Mouse (Mus musculus): ENCODE results near the gene Nol9. TPM values are rescaled to one million over a fixed set of nuclear protein-coding genes. Genes with fewer than 3 reads are reported as not detected.
A peak's percentile ranks its signal among the peaks of the same experiment; 100 is the strongest.
"Not testable (repeated sequence)": the region's sequence is repeated elsewhere in the genome, so short reads cannot be mapped to it uniquely, and the experiment has no call there.

Gene Nol9
- polyA plus RNA-seq, 1 experiment from 2014 or later = 10.0 TPM

DNA sequence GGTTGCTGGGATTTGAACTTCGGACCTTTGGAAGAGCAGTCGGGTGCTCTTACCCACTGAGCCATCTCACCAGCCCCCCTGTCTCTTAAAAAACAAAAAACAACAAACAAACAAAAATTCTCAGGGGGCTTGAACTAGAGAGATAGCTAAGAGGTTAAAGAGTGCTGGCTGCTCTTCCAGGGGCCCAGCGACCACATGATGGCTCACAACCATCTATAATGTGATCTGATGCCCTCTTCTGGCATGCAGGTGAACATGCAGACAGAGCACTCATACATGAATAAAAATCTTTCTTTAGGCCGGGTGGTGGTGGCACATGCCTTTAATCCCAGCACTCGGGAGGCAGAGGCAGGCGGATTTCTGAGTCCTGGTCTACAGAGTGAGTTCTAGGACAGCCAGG lies 2.7 kb upstream of the Nol9 start:
- H3K27me3 ChIP-seq (replicated peaks; ENCODE audit: insufficient read depth, low read length); H3K4me2 ChIP-seq (replicated peaks; ENCODE audit: low read depth, low read length); H3K9me3 ChIP-seq (ENCODE audit: low read length); DNase-seq (ENCODE audit: low spot score); H3K4me1 ChIP-seq (ENCODE audit: insufficient read depth, low read depth, low read length); H3K9ac ChIP-seq (replicated peaks; ENCODE audit: low read depth); H3K36me3 ChIP-seq (ENCODE audit: insufficient read depth, low read length); H3K4me3 ChIP-seq (ENCODE audit: low read depth, low read length); H3K27ac ChIP-seq (ENCODE audit: low read length); ATAC-seq: not testable (repeated sequence)
- peak; percentile 56 for TF ChIP-seq CTCF (IDR thresholded peaks at IDR 0.05)
- WGBS = 90% methylated on average over 6 of the region's 6 CpGs

- no peaks in the 10 kb centered on the region for H3K9me3 ChIP-seq (ENCODE audit: low read length)
- no peak for TF ChIP-seq EP300 (IDR thresholded peaks at IDR 0.05)
- no peak for TF ChIP-seq CTCF (IDR thresholded peaks at IDR 0.05)
- no peaks in the 10 kb centered on the region for H3K27me3 ChIP-seq (replicated peaks; ENCODE audit: insufficient read depth, low read length)
- H3K4me3 ChIP-seq (ENCODE audit: low read depth, low read length) = peak within 1 kb of the TSS; percentile 87
- peaks cover 6% of the 10 kb centered on the region; the same call in 1 of the 2 replicates for H3K36me3 ChIP-seq (ENCODE audit: insufficient read depth, low read length)
- no peaks in the 10 kb centered on the region for H3K4me1 ChIP-seq (ENCODE audit: insufficient read depth, low read depth, low read length)
- H3K27ac ChIP-seq (ENCODE audit: low read length) = peak within 1 kb of the TSS; percentile 32; the same call in 1 of the 2 replicates
- DNase-seq (ENCODE audit: low spot score) (no peak), ATAC-seq (no peak)
- peak within 1 kb of the TSS; percentile 71 for H3K9ac ChIP-seq (replicated peaks; ENCODE audit: low read depth)
- peak within 1 kb of the TSS; percentile 99 for H3K4me2 ChIP-seq (replicated peaks; ENCODE audit: low read depth, low read length)
- 46% methylated on average over 10 of the region's 10 CpGs for WGBS
Measured at GRCm38 (mm10) chr4:152038225-152038984, 716 bp upstream of the Nol9 start, which contains the start of gene Tas1r1. TSS of gene Tas1r1 (minus strand) at chr4:152038568.

GRCm38 (mm10) chr4:152039831-152040310 lies 750 bp downstream of the Nol9 start:
- TF ChIP-seq CTCF (IDR thresholded peaks at IDR 0.05) = no peak
- TF ChIP-seq EP300 (IDR thresholded peaks at IDR 0.05) = no peak
- Histone ChIP-seq H3K9ac (replicated peaks; ENCODE audit: low read depth) (peak overlapping the region; percentile 71), H3K4me1 (ENCODE audit: insufficient read depth, low read depth, low read length) (no peaks in the 10 kb centered on the region), H3K27me3 (replicated peaks; ENCODE audit: insufficient read depth, low read length) (no peaks in the 10 kb centered on the region), H3K36me3 (ENCODE audit: insufficient read depth, low read length) (peaks cover 9% of the 10 kb centered on the region; the same call in 1 of the 2 replicates), H3K4me2 (replicated peaks; ENCODE audit: low read depth, low read length) (peak overlapping the region; percentile 99), H3K9me3 (ENCODE audit: low read length) (no peaks in the 10 kb centered on the region), H3K27ac (ENCODE audit: low read length) (peak overlapping the region; percentile 32; the same call in 1 of the 2 replicates), H3K4me3 (ENCODE audit: low read depth, low read length) (peak overlapping the region; percentile 87)
- no peak for ATAC-seq
- 4% methylated on average over 25 of the region's 25 CpGs for WGBS
- no peak for DNase-seq (ENCODE audit: low spot score)

- Histone ChIP-seq H3K36me3 (ENCODE audit: insufficient read depth, low read length) (peaks cover 24% of the 10 kb centered on the region), H3K9me3 (ENCODE audit: low read length) (no peaks in the 10 kb centered on the region), H3K27ac (ENCODE audit: low read length) (no peak overlapping the region), H3K27me3 (replicated peaks; ENCODE audit: insufficient read depth, low read length) (no peaks in the 10 kb centered on the region), H3K9ac (replicated peaks; ENCODE audit: low read depth) (no peak overlapping the region), H3K4me1 (ENCODE audit: insufficient read depth, low read depth, low read length) (no peaks in the 10 kb centered on the region), H3K4me2 (replicated peaks; ENCODE audit: low read depth, low read length) (no peak overlapping the region), H3K4me3 (ENCODE audit: low read depth, low read length) (no peak overlapping the region)
- 94% methylated on average over 22 of the region's 22 CpGs for WGBS
- DNase-seq (ENCODE audit: low spot score) (no peak), ATAC-seq (no peak)
- TF ChIP-seq CTCF (IDR thresholded peaks at IDR 0.05) = no peak
- no peak for TF ChIP-seq EP300 (IDR thresholded peaks at IDR 0.05)
Measured at GRCm38 (mm10) chr4:152041924-152042641, 3.0 kb downstream of the Nol9 start.

- ATAC-seq = no peak
- no peak for DNase-seq (ENCODE audit: low spot score)
- peaks cover 33% of the 10 kb centered on the region for H3K36me3 ChIP-seq (ENCODE audit: insufficient read depth, low read length)
- WGBS = 86% methylated on average over 3 of the region's 3 CpGs
- H3K4me1 ChIP-seq (ENCODE audit: insufficient read depth, low read depth, low read length) = no peaks in the 10 kb centered on the region
- no peak overlapping the region for H3K4me3 ChIP-seq (ENCODE audit: low read depth, low read length)
- H3K27ac ChIP-seq (ENCODE audit: low read length) = no peak overlapping the region
- no peaks in the 10 kb centered on the region for H3K9me3 ChIP-seq (ENCODE audit: low read length)
- no peak overlapping the region for H3K9ac ChIP-seq (replicated peaks; ENCODE audit: low read depth)
- no peak overlapping the region for H3K4me2 ChIP-seq (replicated peaks; ENCODE audit: low read depth, low read length)
- H3K27me3 ChIP-seq (replicated peaks; ENCODE audit: insufficient read depth, low read length) = no peaks in the 10 kb centered on the region
- TF ChIP-seq CTCF (IDR thresholded peaks at IDR 0.05) = no peak
- TF ChIP-seq EP300 (IDR thresholded peaks at IDR 0.05) = no peak
Measured at GRCm38 (mm10) chr4:152043171-152043570, 4.0 kb downstream of the Nol9 start.

GRCm38 (mm10) chr4:152044609-152045008 lies 5.5 kb downstream of the Nol9 start:
- Histone ChIP-seq H3K36me3 (ENCODE audit: insufficient read depth, low read length) (peaks cover 35% of the 10 kb centered on the region), H3K4me1 (ENCODE audit: insufficient read depth, low read depth, low read length) (no peaks in the 10 kb centered on the region), H3K9me3 (ENCODE audit: low read length) (no peaks in the 10 kb centered on the region), H3K4me3 (ENCODE audit: low read depth, low read length) (no peak overlapping the region), H3K27me3 (replicated peaks; ENCODE audit: insufficient read depth, low read length) (no peaks in the 10 kb centered on the region), H3K27ac (ENCODE audit: low read length) (no peak overlapping the region), H3K9ac (replicated peaks; ENCODE audit: low read depth) (no peak overlapping the region), H3K4me2 (replicated peaks; ENCODE audit: low read depth, low read length) (no peak overlapping the region)
- 88% methylated on average over 6 of the region's 6 CpGs for WGBS
- ATAC-seq (no peak), DNase-seq (ENCODE audit: low spot score) (no peak)
- no peak for TF ChIP-seq CTCF (IDR thresholded peaks at IDR 0.05)
- TF ChIP-seq EP300 (IDR thresholded peaks at IDR 0.05) = no peak
